Mouse (Mus musculus) heart, postnatal 10 days (tissue): Measurements from ENCODE around the gene Rnf111. TPM values are rescaled to one million over a fixed set of nuclear protein-coding genes. Genes with fewer than 3 reads are reported as not detected.

Source experiments
- microRNA-seq, 2 experiments: library from miRNA; unstranded; fragments of <30 nt; microRNA quantifications; one replicate each; pipeline ENCODE4 v1.2.0; 2022
- total RNA-seq, 2 experiments: library from RNA; stranded (reverse); gene quantifications; 2 replicates each; pipeline ENCODE4 v1.2.3; 2021

The Rnf111 gene
- total RNA-seq, 2 experiments from 2014 or later: 29.8 to 33.2 TPM

Small RNA genes within 50 kb of the gene (microRNA-seq; reads per million reads assigned to microRNA genes)
- 0 to 2.4 reads per million in 2 experiments for gene Mir5626

Other genes starting within 250 kb of the Rnf111 start
- 10 to 100 TPM; 22.0 to 22.2 TPM for gene Ccnb2, start 82.2 kb downstream of the Rnf111 start, total RNA-seq
- gene Sltm, start 39.0 kb upstream of the Rnf111 start, total RNA-seq: 10 to 100 TPM; 30.7 to 30.8 TPM
- gene Gm10642, start 152.5 kb upstream of the Rnf111 start, total RNA-seq: under 1 TPM; 0.74 to 0.93 TPM
- gene Mindy2, start 153.4 kb upstream of the Rnf111 start, total RNA-seq: 10 to 100 TPM; 31.5 to 32.6 TPM
- gene Adam10, start 175.3 kb upstream of the Rnf111 start, total RNA-seq: 10 to 100 TPM; 66.0 to 80.3 TPM